Mouse (Mus musculus): Measurements from ENCODE around the gene Meis2. TPM values are rescaled to one million over a fixed set of nuclear protein-coding genes. Genes with fewer than 3 reads are reported as not detected.

The Meis2 gene
- polyA plus RNA-seq, 1 experiment from 2014 or later: 72.6 TPM

GRCm38 (mm10) chr2:115911913-115912642, 153.6 kb downstream of the Meis2 start:
- 0 out of 2 replicates have a peak overlapping the region, but pooled peaks have one; percentile 3 for H3K4me2 ChIP-seq (replicated peaks; ENCODE audit: low read depth, low read length)
- no peaks in the 10 kb centered on the region for H3K27me3 ChIP-seq (ENCODE audit: insufficient read depth, low read length)
- no peaks in the 10 kb centered on the region for H3K9me3 ChIP-seq (ENCODE audit: low read length)
- peak; percentile 77 for ATAC-seq (ENCODE audit: low FRiP score, low TSS enrichment)
- H3K27ac ChIP-seq (ENCODE audit: low read length): no peak overlapping the region
- 0 out of 2 replicates have a peak, but pooled peaks cover 2% of the 10 kb centered on the region for H3K36me3 ChIP-seq (ENCODE audit: insufficient read depth, low read length)
- H3K4me1 ChIP-seq (ENCODE audit: insufficient read depth, low read length): peaks cover 22% of the 10 kb centered on the region
- WGBS: 65% methylated on average over 17 of the region's 17 CpGs
- H3K9ac ChIP-seq (replicated peaks; ENCODE audit: low read length): no peak overlapping the region
- no peak overlapping the region for H3K4me3 ChIP-seq (ENCODE audit: low read length)

- no peak overlapping the region for H3K4me2 ChIP-seq (replicated peaks; ENCODE audit: low read depth, low read length)
- 84% methylated on average over 4 of the region's 4 CpGs for WGBS
- H3K4me3 ChIP-seq (ENCODE audit: low read length): no peak overlapping the region
- no peaks in the 10 kb centered on the region for H3K9me3 ChIP-seq (ENCODE audit: low read length)
- no peak overlapping the region for H3K27ac ChIP-seq (ENCODE audit: low read length)
- 0 out of 2 replicates have a peak, but pooled peaks cover 5% of the 10 kb centered on the region for H3K36me3 ChIP-seq (ENCODE audit: insufficient read depth, low read length)
- ATAC-seq (ENCODE audit: low FRiP score, low TSS enrichment): no peak
- H3K9ac ChIP-seq (replicated peaks; ENCODE audit: low read length): no peak overlapping the region
- H3K4me1 ChIP-seq (ENCODE audit: insufficient read depth, low read length): peaks cover 16% of the 10 kb centered on the region
- H3K27me3 ChIP-seq (ENCODE audit: insufficient read depth, low read length): no peaks in the 10 kb centered on the region
Observed at GRCm38 (mm10) chr2:115910217-115910616, 155.4 kb downstream of the Meis2 start.

GRCm38 (mm10) chr2:115901007-115901406, 164.6 kb downstream of the Meis2 start:
- Histone ChIP-seq H3K9ac (replicated peaks; ENCODE audit: low read length) (no peak overlapping the region), H3K36me3 (ENCODE audit: insufficient read depth, low read length) (no peaks in the 10 kb centered on the region; the same call in 1 of the 2 replicates), H3K27ac (ENCODE audit: low read length) (no peak overlapping the region), H3K4me1 (ENCODE audit: insufficient read depth, low read length) (peaks cover 22% of the 10 kb centered on the region), H3K27me3 (ENCODE audit: insufficient read depth, low read length) (no peaks in the 10 kb centered on the region; the same call in 1 of the 2 replicates), H3K9me3 (ENCODE audit: low read length) (no peaks in the 10 kb centered on the region), H3K4me2 (replicated peaks; ENCODE audit: low read depth, low read length) (no peak overlapping the region), H3K4me3 (ENCODE audit: low read length) (no peak overlapping the region)
- 91% methylated on average over 6 of the region's 6 CpGs for WGBS
- no peak for ATAC-seq (ENCODE audit: low FRiP score, low TSS enrichment)

- no peaks in the 10 kb centered on the region; the same call in 1 of the 2 replicates for H3K27me3 ChIP-seq (ENCODE audit: insufficient read depth, low read length)
- H3K27ac ChIP-seq (ENCODE audit: low read length): no peak overlapping the region
- 27% methylated on average over 5 of the region's 5 CpGs for WGBS
- ATAC-seq (ENCODE audit: low FRiP score, low TSS enrichment): no peak
- peaks cover 42% of the 10 kb centered on the region for H3K4me1 ChIP-seq (ENCODE audit: insufficient read depth, low read length)
- H3K36me3 ChIP-seq (ENCODE audit: insufficient read depth, low read length): no peaks in the 10 kb centered on the region; the same call in 1 of the 2 replicates
- H3K4me3 ChIP-seq (ENCODE audit: low read length): no peak overlapping the region
- H3K9me3 ChIP-seq (ENCODE audit: low read length): no peaks in the 10 kb centered on the region
- no peak overlapping the region for H3K9ac ChIP-seq (replicated peaks; ENCODE audit: low read length)
- no peak overlapping the region for H3K4me2 ChIP-seq (replicated peaks; ENCODE audit: low read depth, low read length)
Observed at GRCm38 (mm10) chr2:115897559-115897958, 168.1 kb downstream of the Meis2 start.

GRCm38 (mm10) chr2:115897001-115897400, 168.6 kb downstream of the Meis2 start:
- H3K9me3 ChIP-seq (ENCODE audit: low read length): no peaks in the 10 kb centered on the region
- H3K36me3 ChIP-seq (ENCODE audit: insufficient read depth, low read length): no peaks in the 10 kb centered on the region; the same call in 1 of the 2 replicates
- H3K27ac ChIP-seq (ENCODE audit: low read length): no peak overlapping the region
- no peak overlapping the region for H3K4me2 ChIP-seq (replicated peaks; ENCODE audit: low read depth, low read length)
- no peak for ATAC-seq (ENCODE audit: low FRiP score, low TSS enrichment)
- peaks cover 43% of the 10 kb centered on the region for H3K4me1 ChIP-seq (ENCODE audit: insufficient read depth, low read length)
- H3K27me3 ChIP-seq (ENCODE audit: insufficient read depth, low read length): no peaks in the 10 kb centered on the region; the same call in 1 of the 2 replicates
- no peak overlapping the region for H3K4me3 ChIP-seq (ENCODE audit: low read length)
- no peak overlapping the region for H3K9ac ChIP-seq (replicated peaks; ENCODE audit: low read length)
- WGBS: 10% methylated on average over 2 of the region's 2 CpGs

- Histone ChIP-seq H3K4me2 (replicated peaks; ENCODE audit: low read depth, low read length) (no peak overlapping the region), H3K36me3 (ENCODE audit: insufficient read depth, low read length) (no peaks in the 10 kb centered on the region), H3K4me3 (ENCODE audit: low read length) (no peak overlapping the region), H3K9ac (replicated peaks; ENCODE audit: low read length) (no peak overlapping the region), H3K4me1 (ENCODE audit: insufficient read depth, low read length) (peaks cover 48% of the 10 kb centered on the region), H3K27ac (ENCODE audit: low read length) (peak overlapping the region; percentile 69), H3K27me3 (ENCODE audit: insufficient read depth, low read length) (no peaks in the 10 kb centered on the region; the same call in 1 of the 2 replicates), H3K9me3 (ENCODE audit: low read length) (no peaks in the 10 kb centered on the region)
- ATAC-seq (ENCODE audit: low FRiP score, low TSS enrichment): peak; percentile 40; the same call in 1 of the 2 replicates
- WGBS: 56% methylated on average over 3 of the region's 3 CpGs
Observed at GRCm38 (mm10) chr2:115895717-115896116, 169.9 kb downstream of the Meis2 start.

GRCm38 (mm10) chr2:115895256-115895655, 170.4 kb downstream of the Meis2 start:
- peaks cover 45% of the 10 kb centered on the region for H3K4me1 ChIP-seq (ENCODE audit: insufficient read depth, low read length)
- no peaks in the 10 kb centered on the region for H3K9me3 ChIP-seq (ENCODE audit: low read length)
- H3K9ac ChIP-seq (replicated peaks; ENCODE audit: low read length): no peak overlapping the region
- H3K27ac ChIP-seq (ENCODE audit: low read length): peak overlapping the region; percentile 69
- peak; percentile 74 for ATAC-seq (ENCODE audit: low FRiP score, low TSS enrichment)
- H3K4me3 ChIP-seq (ENCODE audit: low read length): no peak overlapping the region
- no peak overlapping the region for H3K4me2 ChIP-seq (replicated peaks; ENCODE audit: low read depth, low read length)
- no peaks in the 10 kb centered on the region; the same call in 1 of the 2 replicates for H3K27me3 ChIP-seq (ENCODE audit: insufficient read depth, low read length)
- 3% methylated on average over 2 of the region's 2 CpGs for WGBS
- H3K36me3 ChIP-seq (ENCODE audit: insufficient read depth, low read length): no peaks in the 10 kb centered on the region

GRCm38 (mm10) chr2:115893113-115893512, 172.5 kb downstream of the Meis2 start:
- ATAC-seq (ENCODE audit: low FRiP score, low TSS enrichment): no peak
- no peak overlapping the region for H3K9ac ChIP-seq (replicated peaks; ENCODE audit: low read length)
- no peak overlapping the region for H3K4me3 ChIP-seq (ENCODE audit: low read length)
- WGBS: 83% methylated on average over 6 of the region's 6 CpGs
- no peaks in the 10 kb centered on the region for H3K9me3 ChIP-seq (ENCODE audit: low read length)
- peaks cover 52% of the 10 kb centered on the region for H3K4me1 ChIP-seq (ENCODE audit: insufficient read depth, low read length)
- no peak overlapping the region for H3K4me2 ChIP-seq (replicated peaks; ENCODE audit: low read depth, low read length)
- H3K27me3 ChIP-seq (ENCODE audit: insufficient read depth, low read length): no peaks in the 10 kb centered on the region
- 0 out of 2 replicates have a peak, but pooled peaks cover 4% of the 10 kb centered on the region for H3K36me3 ChIP-seq (ENCODE audit: insufficient read depth, low read length)
- no peak overlapping the region for H3K27ac ChIP-seq (ENCODE audit: low read length)

GRCm38 (mm10) chr2:115890715-115891114, 174.9 kb downstream of the Meis2 start:
- Histone ChIP-seq H3K27me3 (ENCODE audit: insufficient read depth, low read length) (no peaks in the 10 kb centered on the region), H3K9ac (replicated peaks; ENCODE audit: low read length) (no peak overlapping the region), H3K4me1 (ENCODE audit: insufficient read depth, low read length) (peaks cover 44% of the 10 kb centered on the region), H3K4me3 (ENCODE audit: low read length) (no peak overlapping the region), H3K27ac (ENCODE audit: low read length) (peak overlapping the region; percentile 71), H3K9me3 (ENCODE audit: low read length) (no peaks in the 10 kb centered on the region), H3K4me2 (replicated peaks; ENCODE audit: low read depth, low read length) (peak overlapping the region; percentile 35), H3K36me3 (ENCODE audit: insufficient read depth, low read length) (peaks cover 10% of the 10 kb centered on the region; the same call in 1 of the 2 replicates)
- 15% methylated on average over 2 of the region's 2 CpGs for WGBS
- ATAC-seq (ENCODE audit: low FRiP score, low TSS enrichment): peak; percentile 72

GRCm38 (mm10) chr2:115890030-115890429, 175.6 kb downstream of the Meis2 start:
- H3K27ac ChIP-seq (ENCODE audit: low read length): no peak overlapping the region
- H3K4me2 ChIP-seq (replicated peaks; ENCODE audit: low read depth, low read length): no peak overlapping the region
- no peak for ATAC-seq (ENCODE audit: low FRiP score, low TSS enrichment)
- peaks cover 37% of the 10 kb centered on the region for H3K4me1 ChIP-seq (ENCODE audit: insufficient read depth, low read length)
- no peaks in the 10 kb centered on the region for H3K27me3 ChIP-seq (ENCODE audit: insufficient read depth, low read length)
- no peak overlapping the region for H3K4me3 ChIP-seq (ENCODE audit: low read length)
- no peaks in the 10 kb centered on the region for H3K9me3 ChIP-seq (ENCODE audit: low read length)
- 70% methylated on average over 3 of the region's 3 CpGs for WGBS
- no peak overlapping the region for H3K9ac ChIP-seq (replicated peaks; ENCODE audit: low read length)
- peaks cover 10% of the 10 kb centered on the region; the same call in 1 of the 2 replicates for H3K36me3 ChIP-seq (ENCODE audit: insufficient read depth, low read length)
